Mouse (Mus musculus) CH12.LX (cell line): ENCODE measurements around the gene C1ra.

Source experiments
- CHD1 ChIP-seq: IDR thresholded peaks from 2 replicates; pipeline ENCODE4 v1.6.1; 2012; ENCODE audit warnings: low read depth, low read length, improper control_type of control experiment, inconsistent platforms
- CTCF ChIP-seq, 2 experiments: IDR thresholded peaks in 1 of 2; conservative IDR thresholded peaks in 1 of 2; 2 replicates each; pipeline ENCODE4 v1.5.1; 2011 to 2012; ENCODE audit warnings: low read depth in 2 of 2, low read length in 2 of 2, improper control_type of control experiment in 1 of 2, inconsistent platforms in 1 of 2, mild to moderate bottlenecking in 1 of 2, moderate library complexity in 1 of 2
- MEF2A ChIP-seq: IDR thresholded peaks from 2 replicates; pipeline ENCODE4 v1.6.1; 2014; ENCODE audit warnings: low read depth, mild to moderate bottlenecking, inconsistent platforms, low read length, improper control_type of control experiment, borderline replicate concordance
- POLR2A ChIP-seq: IDR thresholded peaks from 2 replicates; pipeline ENCODE4 v1.6.1; 2011; ENCODE audit warnings: low read depth, mild to moderate bottlenecking, improper control_type of control experiment, low read length
- RAD21 ChIP-seq: IDR thresholded peaks from 2 replicates; pipeline ENCODE4 v1.6.1; 2011; ENCODE audit warnings: low read depth, mild to moderate bottlenecking, low read length, improper control_type of control experiment, moderate library complexity
- SMC3 ChIP-seq: IDR thresholded peaks from 2 replicates; pipeline ENCODE4 v1.6.1; 2011; ENCODE audit warnings: low read depth, low read length, improper control_type of control experiment
- USF1 ChIP-seq: IDR thresholded peaks from 2 replicates; pipeline ENCODE4 v1.6.1; 2014; ENCODE audit warnings: low read depth, mild to moderate bottlenecking, inconsistent platforms, low read length, improper control_type of control experiment

DNA sequence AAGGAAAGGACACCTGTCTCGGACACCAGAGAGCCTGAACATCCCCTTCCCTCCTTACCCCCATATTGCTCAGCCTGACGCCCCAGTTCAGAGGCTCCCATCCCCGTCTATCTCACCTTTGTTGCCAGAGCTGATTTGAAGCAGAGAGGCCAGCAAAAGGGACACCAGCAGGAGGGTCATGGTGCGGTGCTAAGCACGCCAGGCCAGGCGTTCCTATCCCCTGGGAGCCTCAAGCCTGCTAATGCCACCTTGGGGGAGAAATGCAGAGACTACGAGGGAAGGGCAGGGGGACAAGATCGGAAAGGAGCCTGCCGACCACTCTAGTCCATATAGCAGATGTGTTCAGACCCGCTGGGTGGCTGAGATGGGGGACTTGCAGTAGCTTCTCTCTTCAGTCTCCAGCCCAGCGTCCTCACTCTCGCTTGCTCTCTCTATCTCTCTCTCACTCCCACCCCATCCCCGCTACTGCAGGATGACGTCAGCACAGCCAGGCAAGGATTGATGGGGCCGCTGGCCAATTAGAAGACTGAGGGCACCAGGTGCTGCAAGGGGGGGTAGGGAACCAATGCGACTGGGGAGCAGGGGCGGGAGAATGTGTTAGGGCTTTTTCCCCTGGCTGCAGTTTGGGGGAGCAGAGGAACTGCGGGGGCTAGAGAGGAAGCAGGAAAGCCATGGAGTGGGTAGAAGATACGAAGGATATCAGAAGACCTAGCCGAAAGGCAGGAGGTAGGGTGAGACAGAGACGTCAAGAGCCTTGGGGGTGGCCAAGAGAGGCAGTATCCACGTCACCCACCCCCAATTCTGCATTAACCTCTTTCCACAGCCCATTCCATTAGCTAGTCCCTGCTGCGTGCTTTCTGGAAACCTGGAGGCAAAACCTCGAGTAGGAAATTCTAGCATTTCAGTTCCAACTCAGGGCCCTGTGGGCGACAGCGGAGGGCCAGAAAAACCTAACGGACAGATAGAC is 47.6 kb upstream of the C1ra start, which contains the start of gene Clstn3:
- TF ChIP-seq CTCF (conservative IDR thresholded peaks at IDR 0.05 in 1 of 2, IDR thresholded peaks at IDR 0.05 in 1 of 2; ENCODE audit: low read depth in 2 of 2, low read length in 2 of 2) = no peak
- TF ChIP-seq POLR2A = no peak
- no peak for TF ChIP-seq USF1
- no peak for TF ChIP-seq CHD1
- no peak for TF ChIP-seq RAD21
- TF ChIP-seq MEF2A = no peak
- no peak for TF ChIP-seq SMC3
